13 mouse cellular contexts compared by ENCODE assay signal in the genomic region with DNA sequence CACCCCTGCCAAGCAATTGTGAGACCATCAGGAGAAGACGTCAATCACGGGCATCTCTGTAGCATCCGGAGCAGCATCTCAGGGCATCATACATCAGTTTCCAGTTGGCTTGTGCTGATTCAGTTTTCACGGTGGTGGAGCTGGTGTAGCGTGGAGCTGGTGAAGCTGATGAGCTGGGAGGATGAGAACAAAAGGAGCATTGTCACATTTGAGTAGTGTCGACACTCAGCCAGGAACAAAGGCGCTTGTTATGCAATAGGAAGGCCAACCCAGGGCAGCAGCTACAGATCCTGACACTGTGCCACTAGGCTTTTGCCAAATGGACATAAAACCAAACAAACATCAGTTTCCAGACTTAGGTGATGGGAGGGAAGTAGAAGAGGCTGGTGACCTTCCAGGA. TPM values are rescaled to one million over a fixed set of nuclear protein-coding genes. Genes with fewer than 3 reads are reported as not detected.
DNase-seq lines count a peak whose midpoint lies in the region; ATAC-seq and TF ChIP-seq lines count a peak whose summit lies in the region.
"Had no signal": no experiment of that assay in that cellular context is flagged by ENCODE, and none has a peak within 500 bp of the region (broad histone marks: within the 10 kb centered on the region; RNA-seq: fewer than 3 reads in every experiment).

No protein-coding gene starts in this region.

- no peak for TF ChIP-seq POLR2A in kidney, adult 2 months (IDR thresholded peaks at IDR 0.05; ENCODE audit: low read depth, low read length)

- peaks cover 16% of the 10 kb centered on the region for H3K4me1 ChIP-seq in hindbrain, embryonic 10.5 days (replicated peaks)
- H3K4me1 ChIP-seq in hindbrain, embryonic 13.5 days (replicated peaks): peaks cover 18% of the 10 kb centered on the region
- H3K4me1 ChIP-seq in kidney, adult 2 months (ENCODE audit: control insufficient read depth, insufficient read depth, low read length): no peaks in the 10 kb centered on the region
- H3K4me1 ChIP-seq: stomach, embryonic 15.5 days had no signal

- 27% methylated on average over 7 of the region's 7 CpGs for WGBS in hindbrain, embryonic 10.5 days
- WGBS in hindbrain, embryonic 13.5 days: 11% methylated on average over 7 of the region's 7 CpGs
- 70% methylated on average over 7 of the region's 7 CpGs for WGBS in kidney, adult 2 months

- H3K27me3 ChIP-seq in hindbrain, embryonic 10.5 days (ENCODE audit: insufficient read depth, poor library complexity, severe bottlenecking): peaks cover 68% of the 10 kb centered on the region
- peaks cover 6% of the 10 kb centered on the region; the same call in 1 of the 2 replicates for H3K27me3 ChIP-seq in hindbrain, embryonic 13.5 days
- no peaks in the 10 kb centered on the region for H3K27me3 ChIP-seq in kidney, adult 2 months (replicated peaks; ENCODE audit: control insufficient read depth, insufficient read depth, low read length)
- H3K27me3 ChIP-seq: hindbrain, embryonic 15.5 days; stomach, embryonic 15.5 days had no signal

- no peak overlapping the region for H3K9ac ChIP-seq in hindbrain, embryonic 13.5 days
- H3K9ac ChIP-seq: hindbrain, embryonic 15.5 days; limb, embryonic 13.5 days; stomach, embryonic 15.5 days had no signal

- no peak overlapping the region for H3K27ac ChIP-seq in hindbrain, embryonic 10.5 days
- no peak overlapping the region for H3K27ac ChIP-seq in hindbrain, embryonic 13.5 days
- no peak overlapping the region for H3K27ac ChIP-seq in kidney, adult 2 months (ENCODE audit: insufficient read depth, low read depth, low read length)
- H3K27ac ChIP-seq: hindbrain, embryonic 15.5 days; kidney, postnatal 0 days; limb, embryonic 13.5 days; stomach, embryonic 15.5 days had no signal

- no peak overlapping the region for H3K4me3 ChIP-seq in hindbrain, embryonic 10.5 days
- H3K4me3 ChIP-seq in hindbrain, embryonic 13.5 days: no peak overlapping the region
- no peak overlapping the region for H3K4me3 ChIP-seq in kidney, adult 2 months (ENCODE audit: insufficient read depth, low read depth, low read length)
- H3K4me3 ChIP-seq: hindbrain, embryonic 15.5 days; limb, embryonic 13.5 days; myocyte; stomach, embryonic 15.5 days had no signal

- ATAC-seq in hindbrain, embryonic 13.5 days (ENCODE audit: low FRiP score): no peak

- peak; percentile 51 for DNase-seq in hindbrain, embryonic 10.5 days (ENCODE audit: low spot score)
- DNase-seq in testis, postnatal 14 days (ENCODE audit: low spot score): peak; percentile 6
- DNase-seq in testis, postnatal 10 days (ENCODE audit: low spot score): no peak
- peak; percentile 85 for DNase-seq in gonadal fat pad, adult 2 months (ENCODE audit: low read depth)
- DNase-seq in thymus, postnatal 10 days (ENCODE audit: low spot score in 2 of 2): no peak
- no peak for DNase-seq in kidney, adult 2 months
- DNase-seq: lung, postnatal 14 days had no signal

- H3K4me2 ChIP-seq in hindbrain, embryonic 13.5 days: no peak overlapping the region
- H3K4me2 ChIP-seq: hindbrain, embryonic 15.5 days; limb, embryonic 13.5 days; stomach, embryonic 15.5 days had no signal

- H3K36me3 ChIP-seq in hindbrain, embryonic 10.5 days: no peaks in the 10 kb centered on the region
- H3K36me3 ChIP-seq in hindbrain, embryonic 13.5 days: no peaks in the 10 kb centered on the region
- H3K36me3 ChIP-seq in kidney, adult 2 months (ENCODE audit: control insufficient read depth, insufficient read depth, low read length): no peaks in the 10 kb centered on the region
- H3K36me3 ChIP-seq: hindbrain, embryonic 15.5 days; limb, embryonic 13.5 days; stomach, embryonic 15.5 days had no signal

- H3K9me3 ChIP-seq in hindbrain, embryonic 10.5 days: no peaks in the 10 kb centered on the region
- H3K9me3 ChIP-seq in hindbrain, embryonic 13.5 days: no peaks in the 10 kb centered on the region
- H3K9me3 ChIP-seq: hindbrain, embryonic 15.5 days; limb, embryonic 13.5 days; stomach, embryonic 15.5 days had no signal

- TF ChIP-seq CTCF in kidney, adult 2 months (conservative IDR thresholded peaks at IDR 0.05; ENCODE audit: insufficient read depth, insufficient read length, low read depth, low read length): no peak

RNA-seq across cellular contexts. Expression of a gene that starts 23.2 kb away (rescaled TPM):
- polyA plus RNA-seq in hindbrain, embryonic 10.5 days (2016; fragmentation: Nextera tagmentation; extraction: Ambion mirVana): not detected in 2 replicates
- polyA plus RNA-seq in hindbrain, embryonic 13.5 days (2015; fragmentation: Nextera tagmentation; extraction: Ambion mirVana): not detected in 2 replicates
- polyA plus RNA-seq in gonadal fat pad, adult 2 months (2012; rRNA removed): not detected in 2 replicates
- not detected in 2 replicates for polyA plus RNA-seq in kidney, adult 2 months (2012; rRNA removed)
- polyA plus RNA-seq: hindbrain, embryonic 15.5 days; kidney, postnatal 0 days; limb, embryonic 13.5 days; myocyte; stomach, embryonic 15.5 days had no signal

Comparison
In these comparisons a context has a peak if more than half of its experiments do, and no peak if none do; other contexts are left out.
1. DNase-seq: peak in hindbrain, embryonic 10.5 days (single experiment), testis, postnatal 14 days (single experiment) and gonadal fat pad, adult 2 months (single experiment); none in testis, postnatal 10 days (single experiment), thymus, postnatal 10 days (0 of 2) and kidney, adult 2 months (single experiment).